Mouse (Mus musculus): ENCODE results near the gene Cstb. TPM values are rescaled to one million over a fixed set of nuclear protein-coding genes. Genes with fewer than 3 reads are reported as not detected.
A peak's percentile ranks its signal among the peaks of the same experiment; 100 is the strongest.

Gene Cstb
- total RNA-seq (2021), result 10 to 100 TPM; 23.0 to 25.1 TPM
- polyA plus RNA-seq (2012; rRNA removed), result 21.4 and 25.2 TPM in 2 replicates
- long read RNA-seq, transcript Cstb-201 (3 exons, 603 nt), result major isoform, 19 of 19 reads
- long read RNA-seq, partial matches to known transcripts, result 0 of 19 reads
- long read RNA-seq, other reads (novel, unspliced or antisense), result 0 of 19 reads

- H3K27ac ChIP-seq, result peak within 1 kb of the TSS; percentile 76
- no peaks in the 10 kb centered on the region for H3K27me3 ChIP-seq (ENCODE audit: control insufficient read depth, insufficient read depth, low read length)
- H3K36me3 ChIP-seq (ENCODE audit: control insufficient read depth, insufficient read depth, low read length), result no peaks in the 10 kb centered on the region
- peak; percentile 87 to 88 for DNase-seq
- 0 out of 2 replicates have a peak, but pooled peaks have one; percentile 37 for TF ChIP-seq EP300 (IDR thresholded peaks at IDR 0.05; ENCODE audit: insufficient read depth, low read depth, low read length)
- TF ChIP-seq CTCF (IDR thresholded peaks at IDR 0.05), result no peak
- TF ChIP-seq POLR2A (IDR thresholded peaks at IDR 0.05; ENCODE audit: insufficient read depth, low read depth, low read length), result peak; percentile 70
- WGBS, result 2% methylated on average over 40 of the region's 40 CpGs
- H3K9ac ChIP-seq (ENCODE audit: low read depth, low read length), result peak within 1 kb of the TSS; percentile 83
- H3K4me1 ChIP-seq (ENCODE audit: control insufficient read depth, insufficient read depth, low read length), result peaks cover 2% of the 10 kb centered on the region; the same call in 1 of the 2 replicates
- H3K4me3 ChIP-seq, result peak within 1 kb of the TSS; percentile 63
- H3K79me2 ChIP-seq (replicated peaks; ENCODE audit: control insufficient read depth, insufficient read depth, low read length), result no peaks in the 10 kb centered on the region
- intact Hi-C loops (cut with DNase I), result loop anchor here (10.0 kb wide), 1 partner anchor 149 kb away; the partner anchor contains the start of gene Ilvbl
Observed at GRCm38 (mm10) chr10:78425181-78426041, at the start of gene Cstb. TSS of gene Cstb (plus strand) at chr10:78425669.

GRCm38 (mm10) chr10:78378516-78378915 is 47.0 kb upstream of the Cstb start:
- no peak overlapping the region for H3K27ac ChIP-seq
- WGBS, result 95% methylated on average over 7 of the region's 7 CpGs
- H3K4me3 ChIP-seq, result no peak overlapping the region
- no peak overlapping the region for H3K9ac ChIP-seq (ENCODE audit: low read depth, low read length)
- DNase-seq, result no peak
- H3K27me3 ChIP-seq (ENCODE audit: control insufficient read depth, insufficient read depth, low read length), result no peaks in the 10 kb centered on the region
- intact Hi-C loops (cut with DNase I), result no loop called here
- TF ChIP-seq EP300 (IDR thresholded peaks at IDR 0.05; ENCODE audit: insufficient read depth, low read depth, low read length), result no peak
- TF ChIP-seq CTCF (IDR thresholded peaks at IDR 0.05), result peak; percentile 37
- TF ChIP-seq POLR2A (IDR thresholded peaks at IDR 0.05; ENCODE audit: insufficient read depth, low read depth, low read length), result no peak
- no peaks in the 10 kb centered on the region for H3K4me1 ChIP-seq (ENCODE audit: control insufficient read depth, insufficient read depth, low read length)
- no peaks in the 10 kb centered on the region for H3K79me2 ChIP-seq (replicated peaks; ENCODE audit: control insufficient read depth, insufficient read depth, low read length)
- no peaks in the 10 kb centered on the region for H3K36me3 ChIP-seq (ENCODE audit: control insufficient read depth, insufficient read depth, low read length)

GRCm38 (mm10) chr10:78383567-78383966 is 41.9 kb upstream of the Cstb start:
- DNase-seq, result no peak
- WGBS, result 85% methylated on average over 3 of the region's 3 CpGs
- Histone ChIP-seq H3K27me3 (ENCODE audit: control insufficient read depth, insufficient read depth, low read length) (no peaks in the 10 kb centered on the region), H3K79me2 (replicated peaks; ENCODE audit: control insufficient read depth, insufficient read depth, low read length) (no peaks in the 10 kb centered on the region), H3K4me3 (no peak overlapping the region), H3K36me3 (ENCODE audit: control insufficient read depth, insufficient read depth, low read length) (no peaks in the 10 kb centered on the region), H3K4me1 (ENCODE audit: control insufficient read depth, insufficient read depth, low read length) (peaks cover 2% of the 10 kb centered on the region; the same call in 1 of the 2 replicates), H3K27ac (no peak overlapping the region), H3K9ac (ENCODE audit: low read depth, low read length) (no peak overlapping the region)
- TF ChIP-seq EP300 (IDR thresholded peaks at IDR 0.05; ENCODE audit: insufficient read depth, low read depth, low read length) (no peak), CTCF (IDR thresholded peaks at IDR 0.05) (no peak), POLR2A (IDR thresholded peaks at IDR 0.05; ENCODE audit: insufficient read depth, low read depth, low read length) (no peak)
- intact Hi-C loops (cut with DNase I), result no loop called here

- intact Hi-C loops (cut with DNase I), result loop anchor here (5.0 kb wide), 1 partner anchor 33 kb away; the partner anchor contains the start of gene Agpat3
- H3K4me3 ChIP-seq, result no peak overlapping the region
- H3K27ac ChIP-seq, result no peak overlapping the region
- H3K27me3 ChIP-seq (ENCODE audit: control insufficient read depth, insufficient read depth, low read length), result no peaks in the 10 kb centered on the region
- H3K9ac ChIP-seq (ENCODE audit: low read depth, low read length), result no peak overlapping the region
- no peak for DNase-seq
- TF ChIP-seq EP300 (IDR thresholded peaks at IDR 0.05; ENCODE audit: insufficient read depth, low read depth, low read length), result no peak
- WGBS, result 73% methylated on average over 5 of the region's 5 CpGs
- no peaks in the 10 kb centered on the region for H3K36me3 ChIP-seq (ENCODE audit: control insufficient read depth, insufficient read depth, low read length)
- H3K79me2 ChIP-seq (replicated peaks; ENCODE audit: control insufficient read depth, insufficient read depth, low read length), result no peaks in the 10 kb centered on the region
- peaks cover 4% of the 10 kb centered on the region; the same call in 1 of the 2 replicates for H3K4me1 ChIP-seq (ENCODE audit: control insufficient read depth, insufficient read depth, low read length)
Observed at GRCm38 (mm10) chr10:78385520-78385919, 39.9 kb upstream of the Cstb start.

GRCm38 (mm10) chr10:78388216-78388980 is 37.1 kb upstream of the Cstb start:
- TF ChIP-seq EP300 (IDR thresholded peaks at IDR 0.05; ENCODE audit: insufficient read depth, low read depth, low read length), result no peak
- TF ChIP-seq CTCF (IDR thresholded peaks at IDR 0.05), result no peak
- TF ChIP-seq POLR2A (IDR thresholded peaks at IDR 0.05; ENCODE audit: insufficient read depth, low read depth, low read length), result no peak
- peak overlapping the region; percentile 20; the same call in 1 of the 2 replicates for H3K9ac ChIP-seq (ENCODE audit: low read depth, low read length)

More at GRCm38 (mm10) chr10:78388216-78388980, 37.1 kb upstream of the Cstb start:
- Histone ChIP-seq H3K4me1 (ENCODE audit: control insufficient read depth, insufficient read depth, low read length) (peaks cover 4% of the 10 kb centered on the region), H3K79me2 (replicated peaks; ENCODE audit: control insufficient read depth, insufficient read depth, low read length) (no peaks in the 10 kb centered on the region), H3K27ac (peak overlapping the region; percentile 0; the same call in 1 of the 2 replicates), H3K4me3 (peak overlapping the region; percentile 22; the same call in 1 of the 2 replicates), H3K36me3 (ENCODE audit: control insufficient read depth, insufficient read depth, low read length) (no peaks in the 10 kb centered on the region), H3K27me3 (ENCODE audit: control insufficient read depth, insufficient read depth, low read length) (no peaks in the 10 kb centered on the region)
- intact Hi-C loops (cut with DNase I), result loop anchor here (5.0 kb wide), 1 partner anchor 36 kb away; the partner anchor contains the start of gene Agpat3
- 45% methylated on average over 20 of the region's 20 CpGs for WGBS
- DNase-seq, result peak; percentile 35 to 37

Data from heart, adult 2 months (tissue).